Mouse (Mus musculus) adrenal gland, adult 2 months (tissue): Measurements from ENCODE around the gene Prkx. TPM values are rescaled to one million over a fixed set of nuclear protein-coding genes. Genes with fewer than 3 reads are reported as not detected.

Experiments
- polyA plus RNA-seq: library from polyadenylated mRNA; depleted of rRNA; stranded (reverse); fragments of >200 nt; gene quantifications from 2 replicates; pipeline ENCODE4 v1.2.3, GENCODE M21; 2012; rRNA removed
- total RNA-seq, 2 experiments: library from RNA; stranded (reverse); gene quantifications; 2 replicates each; pipeline ENCODE4 v1.2.3; 2021

Gene Prkx
- total and polyA plus RNA-seq, 3 experiments = 11.6 to 18.4 (median 12.6) TPM

Other genes with a start within 250 kb of the Prkx start
- gene Pbsn, start 57.3 kb upstream of the Prkx start, total RNA-seq = not detected
- gene Pbsn, start 57.3 kb upstream of the Prkx start, polyA plus RNA-seq = not detected in 2 replicates
- not detected for gene Gm14744, start 68.5 kb upstream of the Prkx start, total RNA-seq
- not detected in 2 replicates for gene Gm14744, start 68.5 kb upstream of the Prkx start, polyA plus RNA-seq
- gene 5430402E10Rik, start 128.8 kb upstream of the Prkx start, total RNA-seq = not detected
- gene 5430402E10Rik, start 128.8 kb upstream of the Prkx start, polyA plus RNA-seq = not detected in 2 replicates